Mouse (Mus musculus) liver, embryonic 14.5 days (tissue): Measurements from ENCODE around the gene Olfr223. TPM values are rescaled to one million over a fixed set of nuclear protein-coding genes. Genes with fewer than 3 reads are reported as not detected.

ENCODE experiments used
- ATAC-seq: fragments of 200-750 bp; cut with Nextera tagmentation; 2 replicates; pipeline ENCODE4 v1.8.0; 2017; ENCODE audit warnings: moderate number of reproducible peaks, mild to moderate bottlenecking, moderate library complexity; ENCODE audit not compliant: insufficient read depth
- DNase-seq, 3 experiments: peaks; one replicate each; pipeline ENCODE4 v3.0.0-alpha.2; 2012 to 2013; ENCODE audit warnings: low read depth in 3 of 3, low spot score in 3 of 3
- H3K27ac ChIP-seq: fragments of 300-500 bp; sonication (generic); 2 replicates; pipeline ENCODE4 v1.5.1; 2014; ENCODE audit warnings: moderate library complexity, mild to moderate bottlenecking, control low read depth, inconsistent platforms
- H3K27me3 ChIP-seq: fragments of 300-500 bp; sonication (generic); 2 replicates; pipeline ENCODE4 v1.6.1; 2014; ENCODE audit warnings: mild to moderate bottlenecking, low read length, moderate library complexity; ENCODE audit not compliant: control insufficient read depth, insufficient read depth
- H3K36me3 ChIP-seq: fragments of 300-500 bp; sonication (generic); replicated peaks from 2 replicates; pipeline ENCODE4 v1.6.1; 2014; ENCODE audit warnings: low read depth; ENCODE audit not compliant: control insufficient read depth, insufficient read depth
- H3K4me1 ChIP-seq, 2 experiments: fragments of 200-500 bp in 1 of 2; fragments of 300-500 bp in 1 of 2; sonication (generic) in 1 of 2; replicated peaks; 2 replicates each; pipeline ENCODE4 v1.6.1; 2012 to 2014; ENCODE audit warnings: antibody characterized with exemption in 1 of 2, inconsistent platforms in 1 of 2, low read length in 1 of 2; ENCODE audit not compliant: control insufficient read depth in 2 of 2, insufficient read depth in 2 of 2
- H3K4me2 ChIP-seq: fragments of 300-500 bp; sonication (generic); 2 replicates; pipeline ENCODE4 v1.6.1; 2014; ENCODE audit warnings: low read depth, mild to moderate bottlenecking, control low read depth, moderate library complexity
- H3K4me3 ChIP-seq, 2 experiments: fragments of 200-500 bp in 1 of 2; fragments of 300-500 bp in 1 of 2; sonication (generic) in 1 of 2; 2 replicates each; pipeline ENCODE4 v1.5.1; 2012 to 2014; ENCODE audit warnings: low read depth in 2 of 2, low read length in 2 of 2, mild to moderate bottlenecking in 2 of 2, control low read depth in 1 of 2, inconsistent platforms in 1 of 2, moderate library complexity in 1 of 2; ENCODE audit not compliant: insufficient read depth in 1 of 2
- H3K9ac ChIP-seq: fragments of 300-500 bp; sonication (generic); replicated peaks from 2 replicates; pipeline ENCODE4 v1.6.1; 2014; ENCODE audit warnings: mild to moderate bottlenecking, control low read depth, moderate library complexity
- H3K9me3 ChIP-seq: fragments of 300-500 bp; sonication (generic); 2 replicates; pipeline ENCODE4 v1.6.1; 2016; ENCODE audit warnings: low read length, mixed read lengths; ENCODE audit not compliant: control insufficient read depth
- CTCF ChIP-seq: IDR thresholded peaks from 2 replicates; pipeline ENCODE4 v1.5.1; 2016; ENCODE audit warnings: antibody characterized with exemption, low read depth, control low read depth
- EP300 ChIP-seq: IDR thresholded peaks from 2 replicates; pipeline ENCODE4 v1.6.1; 2016; ENCODE audit warnings: antibody characterized with exemption, low read depth
- WGBS: fragments of 180-500 bp; shearing (Covaris S2); extraction: QIAGEN DNeasy Blood & Tissue Kit; methylation state at CpG from one replicate; pipeline ENCODE4 v1.1.7; 2014; ENCODE audit not compliant: insufficient replicate concordance; 5-methylcytosine and 5-hydroxymethylcytosine counted together
- polyA plus RNA-seq, 2 experiments: library from polyadenylated mRNA; depleted of rRNA in 1 of 2; stranded (reverse) in 1 of 2; unstranded in 1 of 2; fragments of >200 nt; fragmentation: Nextera tagmentation in 1 of 2; extraction: Ambion mirVana in 1 of 2; gene quantifications; 2 replicates each; pipeline versions ENCODE4 v1.2.1 to v1.2.3; 2012 to 2014

Gene Olfr223
- polyA plus RNA-seq, 2 experiments: not detected

GRCm38 (mm10) chr11:59635821-59636694, 43.0 kb upstream of the Olfr223 start:
- H3K4me2 ChIP-seq: no peak overlapping the region
- TF ChIP-seq CTCF (no peak), EP300 (no peak)
- peaks cover 0 to 3% of the 10 kb centered on the region in 2 experiments; a peak in 2 of 4 replicates for H3K4me1 ChIP-seq
- H3K36me3 ChIP-seq: no peaks in the 10 kb centered on the region
- no peak for DNase-seq
- H3K9me3 ChIP-seq: no peaks in the 10 kb centered on the region
- 58% methylated on average over 12 of the region's 12 CpGs for whole genome bisulfite sequencing
- H3K4me3 ChIP-seq: no peak overlapping the region
- H3K27me3 ChIP-seq: no peaks in the 10 kb centered on the region
- H3K9ac ChIP-seq: no peak overlapping the region
- no peak for ATAC-seq
- no peak overlapping the region for H3K27ac ChIP-seq

GRCm38 (mm10) chr11:59635251-59635795, 42.2 kb upstream of the Olfr223 start:
- peaks cover 0 to 3% of the 10 kb centered on the region in 2 experiments; a peak in 2 of 4 replicates for H3K4me1 ChIP-seq
- no peaks in the 10 kb centered on the region for H3K36me3 ChIP-seq
- WGBS: 69% methylated on average over 9 of the region's 9 CpGs
- no peak overlapping the region for H3K4me2 ChIP-seq
- ATAC-seq (no peak), DNase-seq (no peak)
- no peaks in the 10 kb centered on the region for H3K27me3 ChIP-seq
- H3K9me3 ChIP-seq: no peaks in the 10 kb centered on the region
- H3K27ac ChIP-seq: no peak overlapping the region
- no peak overlapping the region for H3K4me3 ChIP-seq
- no peak overlapping the region for H3K9ac ChIP-seq
- TF ChIP-seq EP300: no peak
- no peak for TF ChIP-seq CTCF

GRCm38 (mm10) chr11:59634001-59634660, 41.0 kb upstream of the Olfr223 start:
- no peak for DNase-seq
- Histone ChIP-seq H3K27me3 (no peaks in the 10 kb centered on the region), H3K27ac (no peak overlapping the region), H3K9ac (no peak overlapping the region), H3K9me3 (no peaks in the 10 kb centered on the region), H3K4me1 (peaks cover 0 to 3% of the 10 kb centered on the region in 2 experiments; a peak in 2 of 4 replicates), H3K4me2 (no peak overlapping the region), H3K36me3 (no peaks in the 10 kb centered on the region), H3K4me3 (no peak overlapping the region)
- TF ChIP-seq EP300 (no peak), CTCF (no peak)
- WGBS: 54% methylated on average over 7 of the region's 7 CpGs
- no peak for ATAC-seq

- H3K4me2 ChIP-seq: no peak overlapping the region
- TF ChIP-seq EP300: no peak
- TF ChIP-seq CTCF: peak; percentile 91
- H3K36me3 ChIP-seq: no peaks in the 10 kb centered on the region
- H3K4me3 ChIP-seq: no peak overlapping the region
- H3K4me1 ChIP-seq: peaks cover 0 to 3% of the 10 kb centered on the region in 2 experiments; a peak in 2 of 4 replicates
- ATAC-seq: no peak
- H3K27me3 ChIP-seq: no peaks in the 10 kb centered on the region
- no peak overlapping the region for H3K9ac ChIP-seq
- 17% methylated on average over 5 of the region's 5 CpGs for WGBS
- no peaks in the 10 kb centered on the region for H3K9me3 ChIP-seq
- DNase-seq: peak in 2 of 3 experiments; percentile 33 to 40
- no peak overlapping the region for H3K27ac ChIP-seq
Measured at GRCm38 (mm10) chr11:59633037-59633436, 39.9 kb upstream of the Olfr223 start.

- WGBS: 66% methylated on average over 4 of the region's 4 CpGs
- H3K27me3 ChIP-seq: no peaks in the 10 kb centered on the region
- H3K27ac ChIP-seq: no peak overlapping the region
- no peak overlapping the region for H3K4me3 ChIP-seq
- no peak overlapping the region for H3K4me2 ChIP-seq
- TF ChIP-seq CTCF (no peak), EP300 (no peak)
- no peaks in the 10 kb centered on the region for H3K9me3 ChIP-seq
- H3K4me1 ChIP-seq: peaks cover 0 to 3% of the 10 kb centered on the region in 2 experiments; a peak in 2 of 4 replicates
- DNase-seq (no peak), ATAC-seq (no peak)
- H3K9ac ChIP-seq: no peak overlapping the region
- H3K36me3 ChIP-seq: no peaks in the 10 kb centered on the region
Measured at GRCm38 (mm10) chr11:59631980-59632379, 38.9 kb upstream of the Olfr223 start.
